Mouse (Mus musculus) liver, adult 2 months (tissue): ENCODE data around the gene Edf1.

Experiments used
- CTCF ChIP-seq: fragments of 200-500 bp; IDR thresholded peaks from 2 replicates; pipeline ENCODE4 v1.5.1; 2011; ENCODE audit warnings: low read depth, low read length, control low read depth
- POLR2A ChIP-seq: fragments of 200-500 bp; IDR thresholded peaks from 2 replicates; pipeline ENCODE4 v1.6.1; 2011; ENCODE audit warnings: low read length, control low read depth; ENCODE audit not compliant: insufficient read depth; ENCODE audit errors: extremely low read depth

DNA sequence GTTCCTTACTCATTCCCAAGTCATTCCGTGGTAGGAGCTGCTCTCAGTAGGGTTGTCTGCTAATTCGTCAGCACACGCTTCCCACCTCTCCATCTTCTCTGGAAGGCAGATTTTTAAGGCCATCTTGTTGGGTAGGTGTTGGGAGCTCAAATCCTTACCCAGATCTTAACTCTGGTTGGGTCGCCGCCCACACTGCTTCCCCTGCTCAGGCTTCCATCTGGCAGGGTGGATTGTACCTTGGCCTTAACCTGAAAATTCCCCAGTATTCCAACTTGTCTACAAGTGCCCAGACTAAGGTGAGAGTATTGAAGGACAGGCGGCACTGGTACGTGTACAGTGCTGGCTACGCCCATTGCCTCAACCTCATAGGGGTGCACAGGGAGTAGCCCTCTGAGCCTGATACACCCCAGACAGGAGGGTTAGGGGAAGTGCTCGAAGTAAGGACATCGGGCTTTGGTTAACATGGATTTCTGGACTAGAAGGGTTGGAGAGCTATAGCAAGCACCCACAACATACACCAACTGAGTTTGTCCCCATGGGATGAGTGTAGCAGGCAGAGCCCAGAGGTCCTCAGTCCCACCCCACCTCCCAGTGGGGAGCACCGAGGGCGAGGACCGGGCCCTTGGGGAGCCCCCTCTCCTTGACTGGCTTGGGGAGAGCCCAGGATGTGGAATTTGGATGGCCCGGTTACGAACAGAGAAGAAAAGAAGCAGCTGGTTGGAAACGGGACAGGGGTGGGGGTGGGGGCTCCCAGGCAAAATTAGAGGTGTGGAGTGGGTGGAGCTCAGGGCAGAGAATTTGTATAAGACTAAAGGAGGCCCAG, 18.6 kb downstream of the Edf1 start:
- TF ChIP-seq POLR2A (no peak), CTCF (no peak)
